Mouse (Mus musculus): ENCODE data around the gene Sgsm1.

DNA sequence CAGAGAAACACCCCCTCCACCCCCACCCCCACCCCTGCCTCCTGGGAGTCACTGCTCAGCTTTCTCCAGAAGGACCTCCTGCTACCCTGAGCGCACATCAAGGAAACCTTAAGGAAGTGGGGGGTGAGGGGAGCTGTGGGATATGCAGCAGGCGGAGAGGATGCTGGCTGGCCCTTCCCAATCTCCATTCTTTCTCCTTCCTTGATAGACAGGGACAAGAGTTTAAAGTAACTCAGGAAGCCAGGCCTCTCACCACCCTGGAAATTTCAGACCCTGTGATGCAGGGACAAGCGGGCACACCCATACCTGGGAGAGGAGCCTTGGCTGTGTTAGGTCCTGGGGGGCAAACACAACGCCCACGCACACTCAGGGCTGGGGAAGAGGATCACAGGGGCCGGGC is 100.3 kb downstream of the Sgsm1 start:
- TF ChIP-seq POLR2A (IDR thresholded peaks at IDR 0.05; ENCODE audit: control insufficient read depth, low read depth, low read length) (no peak), CTCF (IDR thresholded peaks at IDR 0.05; ENCODE audit: control insufficient read depth, insufficient read depth, insufficient replicate concordance, low read depth, low read length) (no peak)

All from testis, adult 2 months (tissue).